Mouse (Mus musculus): ENCODE results near the gene Asphd1. TPM values are rescaled to one million over a fixed set of nuclear protein-coding genes. Genes with fewer than 3 reads are reported as not detected.

The Asphd1 gene
- polyA plus RNA-seq (2012; rRNA removed): 41.8 and 42.4 TPM in 2 replicates

- Histone ChIP-seq H3K27me3 (ENCODE audit: control insufficient read depth, insufficient read depth, low read length) (no peaks in the 10 kb centered on the region), H3K4me1 (ENCODE audit: control insufficient read depth, insufficient read depth, low read length) (peaks cover 15% of the 10 kb centered on the region), H3K4me3 (replicated peaks; ENCODE audit: insufficient read depth, low read depth, low read length) (peak within 1 kb of the TSS; percentile 84), H3K27ac (ENCODE audit: insufficient read depth, low read length) (peak within 1 kb of the TSS; percentile 96)
- WGBS: 1% methylated on average over 20 of the region's 21 CpGs
- DNase-seq: no peak
- no peak for TF ChIP-seq POLR2A (IDR thresholded peaks at IDR 0.05; ENCODE audit: borderline replicate concordance, insufficient read depth, low read length)
- no peak for TF ChIP-seq CTCF (IDR thresholded peaks at IDR 0.05; ENCODE audit: borderline replicate concordance, insufficient read depth, low read depth, low read length)
Measured at GRCm38 (mm10) chr7:126949403-126949792, at the start of gene Asphd1. Gene Asphd1, minus strand, starts transcription at chr7:126949582.

- H3K27me3 ChIP-seq (ENCODE audit: control insufficient read depth, insufficient read depth, low read length): no peaks in the 10 kb centered on the region
- no peak for DNase-seq
- WGBS: 88% methylated on average over 4 of the region's 4 CpGs
- H3K27ac ChIP-seq (ENCODE audit: insufficient read depth, low read length): no peak overlapping the region
- TF ChIP-seq POLR2A (IDR thresholded peaks at IDR 0.05; ENCODE audit: borderline replicate concordance, insufficient read depth, low read length) (no peak), CTCF (IDR thresholded peaks at IDR 0.05; ENCODE audit: borderline replicate concordance, insufficient read depth, low read depth, low read length) (no peak)
- peaks cover 6% of the 10 kb centered on the region; the same call in 1 of the 2 replicates for H3K4me1 ChIP-seq (ENCODE audit: control insufficient read depth, insufficient read depth, low read length)
- H3K4me3 ChIP-seq (replicated peaks; ENCODE audit: insufficient read depth, low read depth, low read length): no peak overlapping the region
Measured at GRCm38 (mm10) chr7:126996449-126996848, 47.1 kb upstream of the Asphd1 start.

GRCm38 (mm10) chr7:126988816-126989215 is 39.4 kb upstream of the Asphd1 start:
- 68% methylated on average over 8 of the region's 8 CpGs for WGBS
- TF ChIP-seq CTCF (IDR thresholded peaks at IDR 0.05; ENCODE audit: borderline replicate concordance, insufficient read depth, low read depth, low read length): no peak
- TF ChIP-seq POLR2A (IDR thresholded peaks at IDR 0.05; ENCODE audit: borderline replicate concordance, insufficient read depth, low read length): no peak

GRCm38 (mm10) chr7:126986319-126986718 is 36.9 kb upstream of the Asphd1 start:
- Histone ChIP-seq H3K27me3 (ENCODE audit: control insufficient read depth, insufficient read depth, low read length) (no peaks in the 10 kb centered on the region), H3K27ac (ENCODE audit: insufficient read depth, low read length) (peak overlapping the region; percentile 6), H3K4me1 (ENCODE audit: control insufficient read depth, insufficient read depth, low read length) (peaks cover 39% of the 10 kb centered on the region), H3K4me3 (replicated peaks; ENCODE audit: insufficient read depth, low read depth, low read length) (no peak overlapping the region)
- peak; percentile 86 to 88 for DNase-seq
- TF ChIP-seq CTCF (IDR thresholded peaks at IDR 0.05; ENCODE audit: borderline replicate concordance, insufficient read depth, low read depth, low read length) (peak; percentile 84), POLR2A (IDR thresholded peaks at IDR 0.05; ENCODE audit: borderline replicate concordance, insufficient read depth, low read length) (0 out of 2 replicates have a peak, but pooled peaks have one; percentile 9)
- 5% methylated on average over 9 of the region's 9 CpGs for WGBS

More at GRCm38 (mm10) chr7:126988816-126989215, 39.4 kb upstream of the Asphd1 start:
- H3K27me3 ChIP-seq (ENCODE audit: control insufficient read depth, insufficient read depth, low read length): no peaks in the 10 kb centered on the region
- H3K4me1 ChIP-seq (ENCODE audit: control insufficient read depth, insufficient read depth, low read length): peaks cover 32% of the 10 kb centered on the region
- H3K27ac ChIP-seq (ENCODE audit: insufficient read depth, low read length): no peak overlapping the region
- DNase-seq: no peak
- H3K4me3 ChIP-seq (replicated peaks; ENCODE audit: insufficient read depth, low read depth, low read length): no peak overlapping the region

- H3K27ac ChIP-seq (ENCODE audit: insufficient read depth, low read length): no peak overlapping the region
- no peak for DNase-seq
- 48% methylated on average over 10 of the region's 10 CpGs for WGBS
- no peaks in the 10 kb centered on the region for H3K27me3 ChIP-seq (ENCODE audit: control insufficient read depth, insufficient read depth, low read length)
- no peak for TF ChIP-seq CTCF (IDR thresholded peaks at IDR 0.05; ENCODE audit: borderline replicate concordance, insufficient read depth, low read depth, low read length)
- no peak for TF ChIP-seq POLR2A (IDR thresholded peaks at IDR 0.05; ENCODE audit: borderline replicate concordance, insufficient read depth, low read length)
- H3K4me3 ChIP-seq (replicated peaks; ENCODE audit: insufficient read depth, low read depth, low read length): no peak overlapping the region
- peaks cover 41% of the 10 kb centered on the region for H3K4me1 ChIP-seq (ENCODE audit: control insufficient read depth, insufficient read depth, low read length)
Measured at GRCm38 (mm10) chr7:126984667-126985444, 35.5 kb upstream of the Asphd1 start.

- TF ChIP-seq CTCF (IDR thresholded peaks at IDR 0.05; ENCODE audit: borderline replicate concordance, insufficient read depth, low read depth, low read length) (no peak), POLR2A (IDR thresholded peaks at IDR 0.05; ENCODE audit: borderline replicate concordance, insufficient read depth, low read length) (no peak)
- Histone ChIP-seq H3K27me3 (ENCODE audit: control insufficient read depth, insufficient read depth, low read length) (no peaks in the 10 kb centered on the region), H3K4me3 (replicated peaks; ENCODE audit: insufficient read depth, low read depth, low read length) (no peak overlapping the region), H3K27ac (ENCODE audit: insufficient read depth, low read length) (0 out of 2 replicates have a peak overlapping the region, but pooled peaks have one; percentile 7), H3K4me1 (ENCODE audit: control insufficient read depth, insufficient read depth, low read length) (peaks cover 43% of the 10 kb centered on the region)
- DNase-seq: no peak
- WGBS: 40% methylated on average over 7 of the region's 7 CpGs
Measured at GRCm38 (mm10) chr7:126983113-126983512, 33.7 kb upstream of the Asphd1 start.

- no peaks in the 10 kb centered on the region for H3K27me3 ChIP-seq (ENCODE audit: control insufficient read depth, insufficient read depth, low read length)
- no peak overlapping the region for H3K4me3 ChIP-seq (replicated peaks; ENCODE audit: insufficient read depth, low read depth, low read length)
- H3K27ac ChIP-seq (ENCODE audit: insufficient read depth, low read length): no peak overlapping the region
- no peak for DNase-seq
- TF ChIP-seq POLR2A (IDR thresholded peaks at IDR 0.05; ENCODE audit: borderline replicate concordance, insufficient read depth, low read length): no peak
- TF ChIP-seq CTCF (IDR thresholded peaks at IDR 0.05; ENCODE audit: borderline replicate concordance, insufficient read depth, low read depth, low read length): no peak
- 92% methylated on average over 4 of the region's 4 CpGs for WGBS
- peaks cover 43% of the 10 kb centered on the region for H3K4me1 ChIP-seq (ENCODE audit: control insufficient read depth, insufficient read depth, low read length)
Measured at GRCm38 (mm10) chr7:126982054-126982453, 32.7 kb upstream of the Asphd1 start.

GRCm38 (mm10) chr7:126981601-126982000 is 32.2 kb upstream of the Asphd1 start:
- Histone ChIP-seq H3K4me1 (ENCODE audit: control insufficient read depth, insufficient read depth, low read length) (peaks cover 40% of the 10 kb centered on the region), H3K4me3 (replicated peaks; ENCODE audit: insufficient read depth, low read depth, low read length) (no peak overlapping the region), H3K27me3 (ENCODE audit: control insufficient read depth, insufficient read depth, low read length) (no peaks in the 10 kb centered on the region), H3K27ac (ENCODE audit: insufficient read depth, low read length) (no peak overlapping the region)
- 68% methylated on average over 2 of the region's 2 CpGs for WGBS
- no peak for DNase-seq
- no peak for TF ChIP-seq CTCF (IDR thresholded peaks at IDR 0.05; ENCODE audit: borderline replicate concordance, insufficient read depth, low read depth, low read length)
- TF ChIP-seq POLR2A (IDR thresholded peaks at IDR 0.05; ENCODE audit: borderline replicate concordance, insufficient read depth, low read length): no peak

All from cerebellum, adult 2 months (tissue).